Mouse (Mus musculus) adrenal gland, adult 2 months (tissue): Measurements from ENCODE around the gene Sytl1. TPM values are rescaled to one million over a fixed set of nuclear protein-coding genes. Genes with fewer than 3 reads are reported as not detected.
A peak's percentile ranks its signal among the peaks of the same experiment; 100 is the strongest.

Experiments
- DNase-seq: peaks from one replicate; pipeline ENCODE4 v3.0.0; 2021
- polyA plus RNA-seq: library from polyadenylated mRNA; depleted of rRNA; stranded (reverse); fragments of >200 nt; gene quantifications from 2 replicates; pipeline ENCODE4 v1.2.3, GENCODE M21; 2012
- total RNA-seq, 2 experiments: library from RNA; stranded (reverse); gene quantifications; 2 replicates each; pipeline ENCODE4 v1.2.3; 2021

Sytl1 gene
- total and polyA plus RNA-seq, 3 experiments, result 1.4 to 2.2 (median 1.9) TPM

GRCm38 (mm10) chr4:133278482-133278881, 15.6 kb upstream of the Sytl1 start:
- no peak for DNase-seq

GRCm38 (mm10) chr4:133278067-133278466, 15.2 kb upstream of the Sytl1 start:
- DNase-seq, result no peak

GRCm38 (mm10) chr4:133277104-133278026, 14.5 kb upstream of the Sytl1 start, which contains the start of gene Tmem222:
Gene Tmem222, minus strand, starts transcription at chr4:133277792.
- peak; percentile 97 for DNase-seq

- peak; percentile 61 for DNase-seq
Measured at GRCm38 (mm10) chr4:133270929-133271328, 8.0 kb upstream of the Sytl1 start.

- peak; percentile 90 for DNase-seq
Measured at GRCm38 (mm10) chr4:133269596-133269995, 6.7 kb upstream of the Sytl1 start.

GRCm38 (mm10) chr4:133268931-133269330, 6.0 kb upstream of the Sytl1 start:
- no peak for DNase-seq

- no peak for DNase-seq
Measured at GRCm38 (mm10) chr4:133266248-133266880, 3.5 kb upstream of the Sytl1 start.

GRCm38 (mm10) chr4:133265759-133266158, 2.8 kb upstream of the Sytl1 start:
- no peak for DNase-seq

GRCm38 (mm10) chr4:133265297-133265696, 2.4 kb upstream of the Sytl1 start:
- DNase-seq, result peak; percentile 72

GRCm38 (mm10) chr4:133264559-133264958, 1.6 kb upstream of the Sytl1 start:
- DNase-seq, result no peak

GRCm38 (mm10) chr4:133263756-133264155, 843 bp upstream of the Sytl1 start:
- no peak for DNase-seq

GRCm38 (mm10) chr4:133262375-133262765, 543 bp downstream of the Sytl1 start:
- no peak for DNase-seq

- no peak for DNase-seq
Measured at GRCm38 (mm10) chr4:133261641-133262374, 1.1 kb downstream of the Sytl1 start.

GRCm38 (mm10) chr4:133257798-133258408, 5.0 kb downstream of the Sytl1 start:
- DNase-seq, result no peak

GRCm38 (mm10) chr4:133257230-133257629, 5.7 kb downstream of the Sytl1 start:
- DNase-seq, result no peak

- no peak for DNase-seq
Measured at GRCm38 (mm10) chr4:133256820-133257219, 6.1 kb downstream of the Sytl1 start.

- DNase-seq, result no peak
Measured at GRCm38 (mm10) chr4:133255392-133255791, 7.5 kb downstream of the Sytl1 start.

GRCm38 (mm10) chr4:133253412-133253811, 9.5 kb downstream of the Sytl1 start:
- DNase-seq, result no peak

GRCm38 (mm10) chr4:133252089-133252488, 10.8 kb downstream of the Sytl1 start:
- no peak for DNase-seq

- no peak for DNase-seq
Measured at GRCm38 (mm10) chr4:133251214-133251613, 11.7 kb downstream of the Sytl1 start.

GRCm38 (mm10) chr4:133250609-133251008, 12.3 kb downstream of the Sytl1 start:
- DNase-seq, result peak; percentile 74
